Mouse (Mus musculus) stomach, postnatal 0 days (tissue): ENCODE data around the gene Mobp.

ENCODE experiments used
- CTCF ChIP-seq: IDR thresholded peaks from 2 replicates; pipeline ENCODE4 v1.5.1; 2016; ENCODE audit warnings: antibody characterized with exemption, low read depth, mild to moderate bottlenecking, moderate library complexity
- EP300 ChIP-seq: optimal IDR thresholded peaks from 2 replicates; pipeline ENCODE3; 2016; ENCODE audit warnings: antibody characterized with exemption

DNA sequence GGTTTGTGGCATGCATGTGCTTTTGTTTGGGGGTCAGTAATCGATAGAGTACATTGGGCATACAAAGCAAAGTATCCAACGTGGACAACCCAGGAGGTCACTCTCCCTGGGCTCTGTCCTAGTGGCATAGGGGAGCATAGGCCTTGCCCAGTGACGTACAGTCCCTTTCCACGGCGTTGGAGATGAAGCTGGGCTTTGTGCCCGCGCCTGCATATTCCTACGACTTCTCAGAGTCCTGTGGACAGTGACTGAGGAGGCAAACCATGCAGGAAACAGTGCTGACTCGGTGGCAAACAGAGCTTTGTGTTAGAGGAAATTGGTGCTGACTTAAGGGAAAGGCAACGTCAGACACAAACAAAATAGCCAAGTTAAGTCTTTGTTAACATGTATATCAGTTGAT, 20.2 kb upstream of the Mobp start:
- TF ChIP-seq EP300 (no peak), CTCF (no peak)
